Mouse (Mus musculus): ENCODE measurements at regions not wholly inside any gene's neighbourhood (a gene's known extent, or its start where the extent isn't known, plus 50 kb on each side); places are given as distances from the start of the nearest gene placed in this dataset.

GRCm38 (mm10) chr10:108110197-108110596 is 51.8 kb upstream of the Ppp1r12a start:
- no peak for TF ChIP-seq CTCF (IDR thresholded peaks at IDR 0.05; ENCODE audit: control insufficient read depth, insufficient read depth, insufficient replicate concordance, low read depth, low read length)
- TF ChIP-seq POLR2A (IDR thresholded peaks at IDR 0.05; ENCODE audit: control insufficient read depth, low read depth, low read length): no peak
